Mouse (Mus musculus) lung, postnatal 0 days (tissue): ENCODE results near the gene Abhd16b. TPM values are rescaled to one million over a fixed set of nuclear protein-coding genes. Genes with fewer than 3 reads are reported as not detected.

Experiments used
- ATAC-seq: fragments of 200-750 bp; cut with Nextera tagmentation; 2 replicates; pipeline ENCODE4 v1.8.0; 2017; ENCODE audit warnings: moderate library complexity
- DNase-seq: peaks from one replicate; pipeline ENCODE4 v3.0.0-alpha.2; 2016; ENCODE audit warnings: low spot score
- H3K27ac ChIP-seq: fragments of 300-500 bp; sonication (generic); 2 replicates; pipeline ENCODE4 v1.5.1; 2014; ENCODE audit warnings: antibody characterized with exemption, mild to moderate bottlenecking, low read length, mixed read lengths
- H3K27me3 ChIP-seq: fragments of 300-500 bp; sonication (generic); replicated peaks from 2 replicates; pipeline ENCODE4 v1.6.1; 2014; ENCODE audit warnings: low read length, mixed read lengths; ENCODE audit not compliant: insufficient read depth
- H3K36me3 ChIP-seq: fragments of 300-500 bp; sonication (generic); 2 replicates; pipeline ENCODE4 v1.6.1; 2014; ENCODE audit warnings: low read length, mixed read lengths; ENCODE audit not compliant: insufficient read depth
- H3K4me1 ChIP-seq: fragments of 300-500 bp; sonication (generic); 2 replicates; pipeline ENCODE4 v1.6.1; 2014; ENCODE audit warnings: antibody characterized with exemption, low read depth, low read length, mixed read lengths; ENCODE audit not compliant: insufficient read depth
- H3K4me2 ChIP-seq: fragments of 300-500 bp; sonication (generic); replicated peaks from 2 replicates; pipeline ENCODE4 v1.6.1; 2014; ENCODE audit warnings: low read depth, mild to moderate bottlenecking, low read length, moderate library complexity, mixed read lengths
- H3K4me3 ChIP-seq: fragments of 300-500 bp; sonication (generic); 2 replicates; pipeline ENCODE4 v1.5.1; 2014; ENCODE audit warnings: low read depth, low read length
- H3K9ac ChIP-seq: fragments of 300-500 bp; sonication (generic); replicated peaks from 2 replicates; pipeline ENCODE4 v1.6.1; 2014; ENCODE audit warnings: low read depth, mild to moderate bottlenecking
- H3K9me3 ChIP-seq: fragments of 300-500 bp; sonication (generic); 2 replicates; pipeline ENCODE4 v1.6.1; 2016; ENCODE audit warnings: low read length, mixed read lengths
- CTCF ChIP-seq: IDR thresholded peaks from 2 replicates; pipeline ENCODE4 v1.5.1; 2016; ENCODE audit warnings: antibody characterized with exemption, mild to moderate bottlenecking
- EP300 ChIP-seq: IDR thresholded peaks from 2 replicates; pipeline ENCODE4 v1.6.1; 2016; ENCODE audit warnings: antibody characterized with exemption, mild to moderate bottlenecking, control low read depth
- WGBS: fragments of 180-500 bp; shearing (Covaris S2); extraction: QIAGEN DNeasy Blood & Tissue Kit; methylation state at CpG from one replicate; pipeline ENCODE4 v1.1.7; 2014; 5-methylcytosine and 5-hydroxymethylcytosine counted together
- polyA plus RNA-seq: library from polyadenylated mRNA; unstranded; fragments of >200 nt; fragmentation: Nextera tagmentation; extraction: Ambion mirVana; gene quantifications from 2 replicates; pipeline ENCODE4 v1.2.1, GENCODE M21; 2015

Gene Abhd16b
- polyA plus RNA-seq, 1 experiment from 2014 or later: 0.21 TPM

DNA sequence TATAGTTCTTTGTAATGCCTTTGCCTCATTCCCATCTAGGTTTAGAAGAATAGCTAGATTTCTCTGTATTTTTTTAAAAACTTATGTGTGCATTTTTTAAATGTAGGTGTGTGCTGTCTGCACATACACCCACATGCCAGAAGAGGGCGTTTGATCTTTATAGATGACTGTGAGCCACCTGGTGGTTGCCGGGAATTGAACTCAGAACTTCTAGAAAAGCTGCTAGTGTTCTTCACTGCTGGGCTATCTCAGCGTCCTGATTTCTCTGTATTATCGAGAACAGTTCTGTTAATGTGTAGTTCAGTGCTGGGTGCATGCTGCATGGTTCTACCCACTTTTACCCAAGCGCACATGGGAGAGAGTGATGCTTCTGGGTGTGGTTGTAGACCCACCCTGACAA is 29.8 kb downstream of the Abhd16b start:
- TF ChIP-seq CTCF: peak; percentile 72
- no peak for TF ChIP-seq EP300
- Histone ChIP-seq H3K9ac (no peak overlapping the region), H3K4me2 (no peak overlapping the region), H3K4me1 (peaks cover 12% of the 10 kb centered on the region; the same call in 1 of the 2 replicates), H3K27ac (no peak overlapping the region), H3K4me3 (no peak overlapping the region), H3K9me3 (no peaks in the 10 kb centered on the region), H3K27me3 (no peaks in the 10 kb centered on the region), H3K36me3 (no peaks in the 10 kb centered on the region)
- peak; percentile 48 for DNase-seq
- no peak for ATAC-seq
- WGBS: 68% methylated on average over 5 of the region's 5 CpGs

- WGBS: 55% methylated on average over 5 of the region's 5 CpGs
- peak; percentile 57 for DNase-seq
- H3K27me3 ChIP-seq: no peaks in the 10 kb centered on the region
Observed at GRCm38 (mm10) chr2:181525526-181525925, 32.5 kb downstream of the Abhd16b start.

DNA sequence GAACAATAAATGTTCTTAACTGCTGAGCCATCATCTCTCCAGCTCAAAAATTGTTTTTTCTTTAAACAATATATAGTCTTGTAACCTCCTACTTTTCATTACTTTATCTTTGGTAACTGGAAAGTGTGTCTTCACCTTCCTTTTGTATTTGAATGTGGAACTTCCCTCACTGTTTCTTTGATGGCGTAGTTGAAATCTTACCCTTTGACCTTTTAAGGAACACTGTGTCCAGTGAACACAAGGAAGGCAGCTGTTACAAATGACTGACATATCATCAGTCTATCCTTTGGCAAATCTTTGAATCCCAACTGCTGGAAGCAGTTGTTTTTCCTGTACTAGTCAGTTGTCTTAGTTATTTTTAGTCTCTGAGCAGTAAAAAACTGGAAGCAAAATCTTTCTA is 36.1 kb downstream of the Abhd16b start:
- ATAC-seq (peak; percentile 35; the same call in 1 of the 2 replicates), DNase-seq (peak; percentile 59)
- Histone ChIP-seq H3K36me3 (no peaks in the 10 kb centered on the region), H3K27ac (no peak overlapping the region), H3K9ac (no peak overlapping the region), H3K9me3 (no peaks in the 10 kb centered on the region; the same call in 1 of the 2 replicates), H3K4me3 (no peak overlapping the region), H3K4me1 (no peaks in the 10 kb centered on the region), H3K27me3 (no peaks in the 10 kb centered on the region), H3K4me2 (no peak overlapping the region)
- TF ChIP-seq CTCF (no peak), EP300 (no peak)
- 63% methylated on average over 1 of the region's 1 CpGs for WGBS

More at GRCm38 (mm10) chr2:181525526-181525925, 32.5 kb downstream of the Abhd16b start:
- H3K4me3 ChIP-seq: no peak overlapping the region
- no peak for ATAC-seq
- H3K27ac ChIP-seq: peak overlapping the region; percentile 20; the same call in 1 of the 2 replicates
- TF ChIP-seq CTCF (no peak), EP300 (no peak)
- H3K36me3 ChIP-seq: no peaks in the 10 kb centered on the region
- H3K9ac ChIP-seq: no peak overlapping the region
- 0 out of 2 replicates have a peak, but pooled peaks cover 5% of the 10 kb centered on the region for H3K4me1 ChIP-seq
- no peak overlapping the region for H3K4me2 ChIP-seq
- H3K9me3 ChIP-seq: no peaks in the 10 kb centered on the region; the same call in 1 of the 2 replicates

GRCm38 (mm10) chr2:181532589-181532988 is 39.6 kb downstream of the Abhd16b start:
- Histone ChIP-seq H3K27ac (no peak overlapping the region), H3K36me3 (no peaks in the 10 kb centered on the region), H3K9ac (no peak overlapping the region), H3K4me1 (0 out of 2 replicates have a peak, but pooled peaks cover 2% of the 10 kb centered on the region), H3K27me3 (no peaks in the 10 kb centered on the region), H3K9me3 (no peaks in the 10 kb centered on the region; the same call in 1 of the 2 replicates), H3K4me2 (no peak overlapping the region), H3K4me3 (no peak overlapping the region)
- DNase-seq (no peak), ATAC-seq (no peak)
- TF ChIP-seq EP300 (no peak), CTCF (no peak)
- 98% methylated on average over 3 of the region's 3 CpGs for WGBS

DNA sequence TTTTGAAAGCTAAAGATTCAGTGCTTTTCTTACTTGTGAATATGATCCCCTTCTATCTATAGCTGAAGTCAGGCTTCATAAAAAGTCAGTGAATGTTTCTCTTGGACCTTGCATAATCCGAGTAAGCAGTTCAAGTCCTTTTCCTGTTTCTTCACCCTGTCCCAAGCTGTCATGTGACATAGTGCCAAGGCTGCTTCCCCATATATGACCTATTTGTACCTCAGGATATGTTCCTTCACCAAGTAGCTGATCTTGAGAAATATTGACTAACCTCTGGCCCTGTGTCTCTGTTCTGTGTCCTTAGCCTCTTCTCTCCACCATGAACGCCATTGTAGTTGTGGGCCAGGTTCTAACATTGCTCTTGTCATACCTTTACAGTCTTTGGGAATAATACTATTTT is 43.4 kb downstream of the Abhd16b start:
- 0 out of 2 replicates have a peak, but pooled peaks cover 4% of the 10 kb centered on the region for H3K4me1 ChIP-seq
- DNase-seq (peak; percentile 49), ATAC-seq (peak; percentile 55)
- no peaks in the 10 kb centered on the region for H3K36me3 ChIP-seq
- TF ChIP-seq EP300 (no peak), CTCF (no peak)
- H3K9me3 ChIP-seq: no peaks in the 10 kb centered on the region
- H3K4me2 ChIP-seq: no peak overlapping the region
- no peak overlapping the region for H3K9ac ChIP-seq
- H3K4me3 ChIP-seq: no peak overlapping the region
- no peak overlapping the region for H3K27ac ChIP-seq
- 63% methylated on average over 2 of the region's 2 CpGs for WGBS
- H3K27me3 ChIP-seq: no peaks in the 10 kb centered on the region

DNA sequence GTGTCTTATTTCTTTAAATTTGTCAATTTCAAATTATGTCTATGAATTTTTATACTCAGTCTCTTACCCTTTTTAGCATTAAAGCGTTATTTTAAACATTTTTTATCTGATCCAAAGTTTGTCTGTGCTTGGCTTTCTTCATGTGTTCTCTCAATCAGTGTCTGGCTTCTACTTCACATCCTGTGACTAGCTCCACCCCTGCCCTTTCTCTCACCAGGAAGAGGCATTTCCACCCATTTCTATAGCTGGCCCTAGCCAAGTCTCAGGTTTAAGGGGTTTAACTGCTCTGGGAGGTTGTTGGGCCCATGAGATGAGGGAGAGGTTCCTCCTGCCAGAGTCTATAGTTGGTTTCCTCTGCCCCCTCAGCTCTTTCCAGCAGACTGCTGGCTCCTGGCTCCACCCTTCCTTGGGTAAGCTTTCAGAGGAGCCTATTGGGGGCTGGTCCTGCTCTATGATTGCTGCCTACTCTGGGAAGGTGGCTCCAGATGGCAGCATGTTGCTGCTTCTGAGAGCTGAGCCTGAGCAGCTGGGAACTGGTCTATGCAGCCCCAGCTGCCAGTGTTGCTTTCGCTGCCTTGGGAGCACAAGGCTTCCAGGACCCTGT is 44.5 kb downstream of the Abhd16b start:
- TF ChIP-seq EP300 (no peak), CTCF (no peak)
- no peak overlapping the region for H3K4me2 ChIP-seq
- no peaks in the 10 kb centered on the region for H3K9me3 ChIP-seq
- DNase-seq (peak; percentile 66), ATAC-seq (peak; percentile 86)
- no peaks in the 10 kb centered on the region for H3K27me3 ChIP-seq
- H3K27ac ChIP-seq: peak overlapping the region; percentile 7; the same call in 1 of the 2 replicates
- no peak overlapping the region for H3K9ac ChIP-seq
- no peaks in the 10 kb centered on the region for H3K36me3 ChIP-seq
- 0 out of 2 replicates have a peak, but pooled peaks cover 4% of the 10 kb centered on the region for H3K4me1 ChIP-seq
- no peak overlapping the region for H3K4me3 ChIP-seq
- WGBS: 74% methylated on average over 2 of the region's 2 CpGs
